Mouse (Mus musculus) stomach, embryonic 14.5 days (tissue): ENCODE measurements around the gene Kat6b. TPM values are rescaled to one million over a fixed set of nuclear protein-coding genes. Genes with fewer than 3 reads are reported as not detected.
"Not testable (repeated sequence)": the region's sequence is repeated elsewhere in the genome, so short reads cannot be mapped to it uniquely, and the experiment has no call there.

Experiments used
- ATAC-seq: fragments of 200-750 bp; cut with Nextera tagmentation; 2 replicates; pipeline ENCODE4 v1.8.0; 2017; ENCODE audit warnings: low read depth, moderate TSS enrichment; ENCODE audit not compliant: insufficient number of reproducible peaks, insufficient read depth, low FRiP score
- H3K27ac ChIP-seq: fragments of 300-500 bp; sonication (generic); 2 replicates; pipeline ENCODE4 v1.5.1; 2014; ENCODE audit warnings: mild to moderate bottlenecking, low read length, moderate library complexity, mixed read lengths
- H3K27me3 ChIP-seq: fragments of 300-500 bp; sonication (generic); 2 replicates; pipeline ENCODE4 v1.6.1; 2014; ENCODE audit warnings: low read length, control low read depth, mixed read lengths; ENCODE audit not compliant: control insufficient read depth, insufficient read depth
- H3K36me3 ChIP-seq: fragments of 300-500 bp; sonication (generic); 2 replicates; pipeline ENCODE4 v1.6.1; 2014; ENCODE audit warnings: mild to moderate bottlenecking, control low read depth, low read length, moderate library complexity, mixed read lengths; ENCODE audit not compliant: control insufficient read depth, insufficient read depth
- H3K4me1 ChIP-seq: fragments of 300-500 bp; sonication (generic); 2 replicates; pipeline ENCODE4 v1.6.1; 2014; ENCODE audit warnings: low read length, control low read depth, mixed read lengths; ENCODE audit not compliant: control insufficient read depth, insufficient read depth
- H3K4me2 ChIP-seq: fragments of 300-500 bp; sonication (generic); replicated peaks from 2 replicates; pipeline ENCODE4 v1.6.1; 2014; ENCODE audit warnings: low read depth, low read length, control low read depth
- H3K4me3 ChIP-seq: fragments of 300-500 bp; sonication (generic); 2 replicates; pipeline ENCODE4 v1.5.1; 2014; ENCODE audit warnings: low read depth, low read length, control low read depth
- H3K9ac ChIP-seq: fragments of 300-500 bp; sonication (generic); replicated peaks from 2 replicates; pipeline ENCODE4 v1.6.1; 2014; ENCODE audit warnings: low read depth, mild to moderate bottlenecking, control low read depth, low read length, moderate library complexity, mixed read lengths
- H3K9me3 ChIP-seq: fragments of 300-500 bp; sonication (generic); 2 replicates; pipeline ENCODE4 v1.6.1; 2016; ENCODE audit warnings: low read depth, low read length, control low read depth; ENCODE audit not compliant: control insufficient read depth
- WGBS: fragments of 180-500 bp; shearing (Covaris S2); extraction: QIAGEN DNeasy Blood & Tissue Kit; methylation state at CpG from one replicate; pipeline ENCODE4 v1.1.7; 2014; 5-methylcytosine and 5-hydroxymethylcytosine counted together
- polyA plus RNA-seq: library from polyadenylated mRNA; unstranded; fragments of >200 nt; fragmentation: Nextera tagmentation; extraction: Ambion mirVana; gene quantifications from 2 replicates; pipeline ENCODE4 v1.2.1, GENCODE M21; 2014

Kat6b gene
- polyA plus RNA-seq, 1 experiment from 2014 or later = 32.3 TPM

DNA sequence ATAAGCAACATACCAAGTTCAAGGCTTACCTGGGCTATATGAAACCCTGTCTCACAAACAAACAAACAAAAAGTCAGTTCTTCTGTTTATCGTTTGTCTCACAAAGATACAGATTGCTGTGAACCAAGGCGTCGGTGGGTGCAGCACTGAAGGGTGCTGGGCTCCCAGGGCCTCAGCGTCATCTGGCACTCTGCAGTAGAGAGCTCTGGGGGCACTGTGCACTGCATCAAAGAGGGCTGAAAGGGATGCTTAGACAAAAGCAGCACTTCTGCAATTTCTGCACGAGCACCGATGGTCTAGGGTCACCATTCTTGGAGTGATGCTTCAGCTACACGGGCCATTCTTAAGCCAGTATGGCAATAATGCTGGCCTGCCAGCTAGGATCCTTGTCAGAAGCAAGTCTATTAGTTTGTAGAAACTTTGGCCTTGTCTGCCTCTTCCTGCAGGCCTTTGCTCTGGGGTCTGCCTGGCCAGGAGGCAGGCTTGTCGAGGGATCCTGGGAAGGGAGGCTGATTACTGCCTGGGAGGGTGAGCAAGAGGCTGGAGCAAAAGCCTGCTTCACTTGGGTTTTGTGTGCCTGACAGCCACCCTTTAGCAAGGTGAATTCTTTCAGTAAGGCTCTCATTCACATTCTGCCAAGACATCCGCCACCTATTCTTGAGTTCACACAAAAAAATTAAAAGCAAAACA, 7.3 kb downstream of the Kat6b start:
- ATAC-seq, H3K4me3 ChIP-seq, H3K9me3 ChIP-seq, H3K9ac ChIP-seq, H3K27ac ChIP-seq, H3K4me1 ChIP-seq, H3K27me3 ChIP-seq, H3K4me2 ChIP-seq, H3K36me3 ChIP-seq: not testable (repeated sequence)
- WGBS = 83% methylated on average over 7 of the region's 9 CpGs

DNA sequence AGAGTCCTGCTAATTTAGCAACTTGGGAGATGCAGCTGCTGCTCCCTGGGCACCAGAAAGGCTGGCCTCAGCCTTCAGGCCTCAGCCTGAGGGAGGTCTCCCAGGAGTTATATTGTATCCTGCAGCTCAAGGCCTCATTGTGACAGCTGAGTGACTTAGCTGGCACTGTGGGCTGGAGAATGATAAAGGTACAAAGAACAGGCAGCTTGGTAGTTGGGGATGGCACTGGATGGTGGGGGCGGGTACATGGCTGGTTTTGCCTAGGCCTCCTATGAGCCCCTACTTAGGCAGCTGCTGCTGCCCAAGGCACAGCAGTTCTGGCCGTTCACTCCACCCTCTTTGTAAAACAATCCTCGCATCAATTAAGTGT, 7.9 kb downstream of the Kat6b start:
- Histone ChIP-seq H3K27ac (no peak overlapping the region), H3K9ac (no peak overlapping the region), H3K4me2 (no peak overlapping the region), H3K27me3 (no peaks in the 10 kb centered on the region), H3K36me3 (no peaks in the 10 kb centered on the region), H3K4me3 (no peak overlapping the region), H3K9me3 (no peaks in the 10 kb centered on the region), H3K4me1 (no peaks in the 10 kb centered on the region)
- 71% methylated on average over 3 of the region's 3 CpGs for WGBS
- no peak for ATAC-seq

DNA sequence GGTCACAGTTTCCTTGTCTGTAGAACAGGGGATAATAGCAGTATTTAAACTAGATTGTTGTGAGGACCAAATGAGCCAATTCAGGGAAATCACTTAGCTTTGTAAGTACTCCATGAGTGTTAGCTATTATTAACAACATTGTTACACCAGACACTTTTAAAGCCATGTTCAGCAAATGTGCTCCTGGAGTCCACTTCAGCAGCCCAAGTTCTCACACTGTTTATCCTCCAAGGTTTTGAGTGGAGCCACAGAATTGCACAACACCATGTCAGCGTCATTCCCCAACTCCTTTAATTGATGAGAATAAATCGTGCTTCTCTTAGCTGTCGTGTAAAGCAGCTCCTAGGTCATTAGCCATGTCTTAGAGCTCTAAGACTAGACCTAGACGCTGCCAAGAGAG, 8.9 kb downstream of the Kat6b start:
- Histone ChIP-seq H3K27me3 (no peaks in the 10 kb centered on the region), H3K9me3 (no peaks in the 10 kb centered on the region), H3K27ac (no peak overlapping the region), H3K4me2 (no peak overlapping the region), H3K4me3 (no peak overlapping the region), H3K36me3 (no peaks in the 10 kb centered on the region), H3K9ac (no peak overlapping the region), H3K4me1 (no peaks in the 10 kb centered on the region)
- ATAC-seq = no peak
- WGBS = 50% methylated on average over 4 of the region's 4 CpGs

DNA sequence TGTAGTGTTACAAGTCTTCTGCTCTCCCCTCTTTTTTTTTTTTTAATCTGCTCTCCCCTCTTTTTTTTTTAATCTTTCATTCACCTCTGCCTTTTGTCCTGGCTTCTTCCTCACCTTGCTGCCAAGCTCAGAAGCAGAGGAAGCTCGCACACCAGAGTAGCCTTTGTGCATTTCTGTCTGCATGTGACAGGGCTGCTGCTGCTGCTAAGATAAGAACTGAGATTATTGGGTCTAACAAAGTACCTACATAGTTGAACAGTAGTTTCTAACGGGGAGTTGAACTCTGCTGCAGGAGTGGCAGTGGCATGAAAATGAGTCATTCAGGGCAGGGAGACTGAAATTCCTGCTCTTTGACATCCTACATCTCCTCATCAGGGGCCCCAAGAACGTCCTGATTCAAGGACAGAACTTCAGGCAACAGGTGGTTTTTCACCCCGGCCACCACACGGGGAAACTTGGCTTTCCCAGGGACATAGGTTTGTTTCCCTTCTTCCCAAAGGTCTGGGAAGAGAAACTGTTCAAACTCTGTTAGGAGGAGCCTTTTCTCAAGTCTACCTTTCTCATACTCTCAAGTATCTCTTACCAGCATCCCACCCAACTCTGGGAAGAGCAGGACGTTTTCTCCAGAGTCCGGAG, 17.2 kb downstream of the Kat6b start:
- H3K9ac ChIP-seq = peak overlapping the region; percentile 75; the same call in 1 of the 2 replicates
- H3K4me2 ChIP-seq = peak overlapping the region; percentile 52
- H3K27ac ChIP-seq = peak overlapping the region; percentile 98; the same call in 1 of the 2 replicates
- WGBS = 4% methylated on average over 7 of the region's 7 CpGs
- H3K4me3 ChIP-seq = peak overlapping the region; percentile 73
- no peaks in the 10 kb centered on the region for H3K27me3 ChIP-seq
- no peaks in the 10 kb centered on the region for H3K9me3 ChIP-seq
- ATAC-seq = no peak
- no peaks in the 10 kb centered on the region for H3K36me3 ChIP-seq
- H3K4me1 ChIP-seq = peaks cover 16% of the 10 kb centered on the region

DNA sequence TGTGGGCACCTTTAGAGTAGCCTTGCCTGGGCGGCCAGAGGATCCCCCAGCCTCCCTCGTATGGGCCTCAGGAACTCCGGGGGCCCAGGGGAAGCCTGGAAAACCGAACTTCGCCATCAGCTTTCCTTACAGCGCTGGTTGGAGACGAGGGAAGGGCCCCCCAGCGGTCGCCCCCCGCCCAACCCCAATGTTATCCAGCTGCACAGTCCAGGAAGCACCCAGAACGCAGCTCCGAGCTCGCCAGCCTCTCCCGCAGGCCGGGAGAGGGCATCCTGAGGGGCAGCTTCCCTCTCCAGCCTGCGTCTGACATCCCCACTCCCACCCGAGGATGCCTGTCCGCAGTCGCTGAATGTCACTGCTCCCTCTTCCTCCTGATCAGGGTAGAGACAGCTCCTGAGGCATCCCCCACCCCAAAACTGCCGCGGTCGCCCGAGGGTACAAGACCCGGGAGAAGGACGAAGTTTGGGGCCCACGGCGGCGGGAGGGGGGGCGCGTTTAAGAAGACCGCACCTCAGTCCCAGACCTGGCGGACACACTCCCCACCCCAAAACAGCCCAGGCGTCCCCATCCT, 17.9 kb downstream of the Kat6b start:
- Histone ChIP-seq H3K27me3 (no peaks in the 10 kb centered on the region), H3K4me3 (peak overlapping the region; percentile 73), H3K4me1 (peaks cover 16% of the 10 kb centered on the region), H3K27ac (peak overlapping the region; percentile 98), H3K9me3 (no peaks in the 10 kb centered on the region), H3K36me3 (no peaks in the 10 kb centered on the region), H3K9ac (peak overlapping the region; percentile 75), H3K4me2 (peak overlapping the region; percentile 52)
- no peak for ATAC-seq
- 1% methylated on average over 29 of the region's 33 CpGs for WGBS

DNA sequence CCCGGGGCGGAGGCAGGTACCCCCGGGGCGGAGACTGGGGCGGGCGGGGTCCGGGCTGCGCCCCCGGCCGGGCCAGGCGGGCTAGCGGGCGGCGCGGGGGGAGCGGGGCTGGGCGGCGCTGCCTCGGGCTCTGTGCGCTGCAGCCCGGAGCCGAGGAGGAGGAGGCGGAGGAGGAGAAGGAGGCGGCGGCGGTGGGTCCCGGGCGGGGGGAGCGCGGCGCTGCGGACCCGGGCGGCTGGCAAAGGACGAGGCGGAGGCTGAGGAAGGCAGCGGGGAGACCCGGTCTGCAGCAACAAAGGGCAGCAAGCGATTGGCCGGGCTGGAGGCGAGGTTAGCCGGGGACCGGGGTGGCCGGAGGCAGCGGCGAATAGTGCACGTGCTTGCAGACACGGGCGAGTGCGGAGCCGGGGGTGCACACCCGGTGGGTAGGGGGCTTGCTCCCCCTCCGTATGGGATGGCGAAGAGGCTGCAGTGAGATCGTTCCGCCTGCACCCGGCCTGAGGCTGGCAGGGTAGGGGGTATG, 18.5 kb downstream of the Kat6b start:
- peak; percentile 5 for ATAC-seq
- Histone ChIP-seq H3K4me2 (peak overlapping the region; percentile 52), H3K4me1 (peaks cover 16% of the 10 kb centered on the region), H3K36me3 (no peaks in the 10 kb centered on the region), H3K4me3 (peak overlapping the region; percentile 73), H3K9ac (peak overlapping the region; percentile 75), H3K27ac (peak overlapping the region; percentile 98), H3K27me3 (no peaks in the 10 kb centered on the region), H3K9me3 (no peaks in the 10 kb centered on the region)
- under 1% methylated on average over 57 of the region's 57 CpGs for WGBS

DNA sequence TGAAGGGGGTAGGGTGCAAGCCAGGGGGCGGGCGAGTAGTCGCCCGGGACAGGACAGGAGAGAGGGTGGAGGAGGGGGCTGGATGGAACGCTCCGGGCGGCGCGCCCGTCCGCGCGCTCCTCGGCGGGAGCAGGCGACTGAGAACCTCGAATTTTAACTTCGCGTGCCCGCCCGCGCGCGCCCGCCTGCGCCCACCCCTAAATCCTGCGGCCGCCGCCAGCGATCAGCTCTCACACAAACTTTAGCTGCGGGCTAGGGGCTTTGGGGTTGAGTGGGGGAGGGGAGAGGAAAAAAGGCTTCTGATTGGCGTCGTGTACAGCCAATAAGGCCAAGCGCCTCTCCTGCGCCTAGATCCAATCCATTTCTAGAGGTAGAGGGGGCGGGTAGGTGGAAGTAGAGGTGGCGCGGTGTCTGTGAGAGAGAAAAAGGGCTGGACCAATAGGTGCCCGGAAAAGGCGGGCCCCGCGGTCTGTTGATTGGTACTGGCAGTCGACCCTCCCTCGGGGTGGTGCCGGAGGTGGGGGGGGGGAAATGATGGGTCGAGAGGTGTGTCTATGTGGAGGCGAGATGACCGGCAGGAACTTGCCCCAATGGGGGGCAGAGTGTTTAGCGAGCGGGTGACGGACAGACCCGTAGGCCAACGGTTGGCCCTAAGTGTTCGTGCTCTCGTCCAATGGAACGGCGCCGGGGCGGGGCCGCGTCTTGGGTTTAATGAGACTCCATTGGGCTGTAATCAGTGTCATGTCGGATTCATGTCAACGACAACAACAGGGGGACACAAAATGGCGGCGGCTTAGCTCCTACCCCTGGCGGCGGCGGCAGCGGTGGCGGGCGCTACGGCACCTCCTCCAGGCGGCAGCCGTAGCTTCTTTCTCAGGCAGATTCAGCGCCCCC, 19.2 kb downstream of the Kat6b start:
- Histone ChIP-seq H3K36me3 (no peaks in the 10 kb centered on the region), H3K9me3 (no peaks in the 10 kb centered on the region), H3K27ac (peak overlapping the region; percentile 98), H3K9ac (peak overlapping the region; percentile 75), H3K4me3 (peak overlapping the region; percentile 73), H3K4me2 (peak overlapping the region; percentile 52), H3K27me3 (no peaks in the 10 kb centered on the region), H3K4me1 (peaks cover 16% of the 10 kb centered on the region)
- ATAC-seq = peak; percentile 96
- under 1% methylated on average over 67 of the region's 75 CpGs for WGBS
